Mouse (Mus musculus) CD4-positive, CD25-positive, alpha-beta regulatory T cell, adult 2 months (primary cell): ENCODE measurements around the gene Cxcl10.
"Not testable (repeated sequence)": the region's sequence is repeated elsewhere in the genome, so short reads cannot be mapped to it uniquely, and the experiment has no call there.

Source experiments
- DNase-seq: peaks from one replicate; pipeline ENCODE4 v3.0.0-alpha.2; 2012; ENCODE audit warnings: low read depth, low spot score

Gene Cxcl10

DNA sequence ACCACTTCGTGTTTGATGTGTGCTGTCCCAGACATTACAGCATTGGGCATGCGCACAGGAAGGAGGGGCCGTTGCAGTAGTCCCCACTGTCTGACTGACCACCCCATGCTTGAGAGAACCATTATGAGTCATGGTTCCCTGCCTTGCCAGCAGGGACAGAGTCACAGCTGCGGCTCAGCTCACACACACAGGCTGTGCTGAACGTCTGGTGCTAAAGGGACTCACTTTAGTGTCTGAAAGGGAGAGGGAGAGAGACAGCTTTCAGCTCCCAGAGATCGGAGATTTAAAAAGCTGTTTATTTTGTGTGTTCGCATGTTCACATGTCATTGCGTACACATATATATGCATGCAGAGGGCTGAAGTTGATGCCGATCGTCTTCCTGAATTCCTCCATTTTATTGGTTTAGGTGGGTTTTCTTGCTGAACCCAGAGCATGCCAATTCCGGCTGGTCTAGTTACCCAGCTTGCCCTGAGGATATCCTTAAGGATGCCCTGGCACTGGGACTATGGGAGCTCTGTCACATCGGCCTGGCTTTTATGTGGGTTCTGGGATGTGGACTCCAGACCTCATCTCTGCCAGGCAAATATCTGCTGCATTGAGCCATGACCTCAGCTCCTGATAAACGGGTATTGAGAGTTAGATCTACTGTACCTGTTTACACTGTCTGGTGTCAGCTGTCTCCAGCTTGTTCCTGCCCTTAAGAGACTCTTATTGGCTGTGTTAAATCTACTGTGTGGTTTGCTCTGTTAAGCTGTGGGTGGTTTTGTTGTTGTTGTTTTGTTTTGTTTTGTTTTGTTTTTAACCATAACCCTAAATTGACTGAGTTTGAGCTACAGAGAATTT, 20.7 kb upstream of the Cxcl10 start:
- no peak for DNase-seq

DNA sequence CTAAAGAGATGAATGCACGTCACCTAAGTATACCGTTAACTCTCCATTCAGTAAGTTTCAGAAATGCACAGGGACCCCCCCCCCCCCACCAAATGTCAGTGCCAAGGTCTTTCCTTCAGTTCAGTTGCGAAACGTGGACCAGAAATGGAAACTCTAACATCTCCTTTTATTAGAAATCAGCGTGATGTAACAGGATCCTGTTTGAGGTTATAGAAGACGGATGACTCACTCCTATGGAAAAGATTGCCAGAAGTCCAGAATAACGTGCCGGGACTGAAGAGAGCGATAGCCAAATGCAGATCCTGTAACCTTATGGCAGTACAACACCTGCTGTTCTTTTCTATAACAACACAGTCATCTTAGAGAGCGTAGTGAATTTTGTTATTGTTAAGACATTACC, 19.7 kb upstream of the Cxcl10 start:
- no peak for DNase-seq

DNA sequence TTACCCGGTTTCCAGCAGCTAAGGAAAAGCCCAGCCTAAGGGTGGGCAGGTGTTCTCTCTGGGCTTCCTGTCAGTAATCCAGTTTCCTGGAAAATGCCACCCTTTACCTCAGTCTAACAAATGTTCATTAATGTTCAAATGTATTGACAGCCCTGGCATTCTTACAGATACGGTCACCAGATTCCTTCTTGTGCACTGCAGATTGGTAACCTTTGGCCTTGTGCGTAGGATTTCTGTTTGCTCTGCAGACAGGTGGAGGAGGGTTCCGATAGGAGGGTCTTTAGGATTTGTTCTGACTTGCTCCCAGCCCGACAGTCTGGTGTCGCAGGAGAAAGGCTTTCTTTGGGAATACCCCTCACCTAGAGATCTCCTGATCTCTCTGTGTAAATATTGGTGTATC, 17.9 kb upstream of the Cxcl10 start:
- no peak for DNase-seq

DNA sequence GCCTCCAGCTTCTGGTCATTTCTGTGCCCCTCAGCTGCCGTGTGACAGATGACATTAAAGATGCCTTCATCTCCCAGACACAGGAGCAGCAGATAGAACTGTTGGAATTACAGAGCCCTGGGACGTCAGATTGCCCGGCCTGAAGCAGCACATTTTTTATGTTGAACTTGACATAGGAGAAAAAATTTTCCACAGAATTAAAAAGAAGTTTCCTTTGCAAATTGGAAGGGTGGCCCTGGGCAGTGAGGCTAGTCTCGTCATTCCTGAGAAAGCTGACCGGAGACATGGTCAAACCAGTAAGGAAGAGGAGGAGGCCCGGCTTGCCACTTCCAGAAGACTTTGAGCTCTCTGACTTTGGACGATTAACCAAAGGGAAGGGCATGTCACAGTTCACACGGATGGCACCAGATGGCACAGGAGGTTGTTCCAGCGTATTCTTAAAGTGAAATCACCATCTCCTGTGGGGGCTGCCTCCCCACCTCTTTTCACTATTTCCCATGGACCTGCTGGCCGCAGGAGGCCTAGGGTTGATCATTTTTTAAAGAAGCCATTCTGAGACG, 16.5 kb upstream of the Cxcl10 start:
- no peak for DNase-seq

DNA sequence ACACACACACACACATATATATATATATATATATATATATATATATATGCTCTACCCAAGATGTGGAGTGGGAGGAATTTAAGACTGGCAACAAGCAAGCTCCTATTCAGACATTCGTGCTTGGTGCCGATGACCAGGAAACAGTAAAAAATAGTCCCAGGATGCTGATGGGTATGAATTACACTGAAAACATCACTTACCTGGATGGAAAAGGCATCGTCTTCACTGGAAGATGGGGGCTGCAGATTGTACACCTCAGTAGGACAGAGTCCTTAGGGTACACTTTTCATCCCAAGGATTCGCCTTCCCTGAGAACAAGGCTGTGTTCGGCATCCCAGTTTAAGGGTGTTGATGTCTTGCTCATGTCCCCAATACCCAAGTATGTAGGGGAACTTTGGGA, 15.3 kb upstream of the Cxcl10 start:
- DNase-seq: no peak

DNA sequence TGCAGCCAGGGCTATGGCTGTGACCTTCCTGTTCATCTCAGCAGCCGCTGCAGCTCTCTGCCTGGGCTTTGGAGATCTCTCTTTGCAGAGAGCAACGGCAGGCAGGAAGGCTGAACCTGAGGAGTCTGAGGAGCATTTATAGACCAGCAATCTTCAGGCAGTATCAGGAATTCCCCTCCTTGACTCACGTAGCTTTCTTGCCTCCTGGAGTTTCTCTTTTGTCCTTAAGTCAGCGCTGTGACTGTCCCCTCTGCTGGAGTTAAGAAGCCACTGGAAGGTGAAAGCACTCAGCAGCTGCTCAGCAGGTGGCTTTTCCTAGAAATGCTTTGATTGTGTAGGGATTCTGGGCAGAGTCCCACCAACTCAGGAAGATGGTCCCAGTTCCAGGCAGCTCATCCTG, 14.5 kb upstream of the Cxcl10 start:
- DNase-seq: peak; percentile 28

DNA sequence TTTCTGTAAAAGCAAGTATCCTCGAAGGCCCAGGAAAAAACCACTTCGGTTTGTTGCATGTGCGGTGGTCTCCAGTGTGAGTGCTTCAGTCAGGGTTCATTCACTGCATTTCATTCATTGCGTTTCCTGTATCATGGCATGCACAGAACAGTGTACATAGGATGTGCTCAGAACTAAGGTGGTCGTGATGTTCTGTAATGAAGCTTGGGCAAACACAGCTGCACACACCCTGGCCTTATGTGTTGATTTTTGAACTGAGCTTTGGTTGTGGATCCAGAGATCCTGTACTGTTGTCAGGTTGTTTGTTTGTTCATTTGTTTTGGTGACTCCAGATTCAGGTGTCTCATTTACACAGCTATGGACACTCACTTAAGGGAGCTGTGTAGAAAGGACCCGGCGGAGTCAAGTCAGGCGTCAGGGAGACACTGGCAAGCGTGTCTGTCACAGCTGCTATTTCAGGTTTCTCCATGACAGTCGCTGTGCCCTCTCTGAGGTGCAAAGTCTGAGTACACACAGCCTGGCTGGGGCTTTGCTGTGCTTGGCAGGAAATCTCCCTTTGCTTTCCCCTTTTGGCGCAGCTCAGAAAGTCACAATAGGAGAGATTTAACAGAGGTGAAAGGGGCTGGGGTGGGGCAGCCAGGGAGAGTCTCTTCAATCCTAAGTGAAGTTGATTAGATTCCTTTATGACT, 10.2 kb upstream of the Cxcl10 start:
- no peak for DNase-seq

DNA sequence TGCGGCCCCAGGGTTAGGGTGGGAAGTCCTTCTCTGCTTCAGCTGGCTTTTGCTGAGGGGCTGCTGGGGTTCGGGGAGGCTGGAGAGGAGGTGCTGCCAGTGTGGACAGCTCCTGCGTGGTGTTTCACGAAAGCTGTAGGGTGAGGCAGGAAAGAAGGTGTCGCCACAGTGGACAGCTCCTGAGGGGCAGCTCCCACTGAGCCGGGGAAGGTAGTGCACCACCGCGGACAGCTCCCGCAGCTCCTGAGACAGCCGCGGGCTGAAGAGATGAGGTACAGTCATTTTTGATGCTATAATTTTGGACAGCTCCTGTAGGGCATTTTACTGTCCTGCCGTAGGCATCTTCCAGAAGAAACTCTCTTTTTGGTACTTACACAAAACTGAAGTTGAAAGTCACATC, 9.3 kb upstream of the Cxcl10 start:
- DNase-seq: no peak

DNA sequence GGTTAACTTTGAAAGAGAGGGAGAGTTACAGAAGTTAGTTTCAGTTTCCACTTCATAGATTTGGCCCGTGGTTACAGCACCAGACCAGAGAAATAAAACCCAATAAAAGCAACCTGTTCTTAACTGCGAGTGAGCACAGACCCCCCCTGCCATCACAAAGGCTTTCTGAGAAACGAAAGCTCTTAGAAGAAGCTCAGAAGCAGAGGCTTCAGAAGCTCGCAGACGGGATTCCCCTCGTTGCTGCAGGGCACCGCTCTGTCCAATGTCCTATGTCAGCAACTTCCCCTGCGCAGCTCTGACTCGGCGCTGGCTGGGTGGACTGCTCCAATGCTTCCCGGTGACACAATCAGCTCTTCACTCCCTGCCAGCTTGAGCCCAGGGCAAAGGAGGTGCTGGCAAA, 4.8 kb upstream of the Cxcl10 start:
- DNase-seq: peak; percentile 81

DNA sequence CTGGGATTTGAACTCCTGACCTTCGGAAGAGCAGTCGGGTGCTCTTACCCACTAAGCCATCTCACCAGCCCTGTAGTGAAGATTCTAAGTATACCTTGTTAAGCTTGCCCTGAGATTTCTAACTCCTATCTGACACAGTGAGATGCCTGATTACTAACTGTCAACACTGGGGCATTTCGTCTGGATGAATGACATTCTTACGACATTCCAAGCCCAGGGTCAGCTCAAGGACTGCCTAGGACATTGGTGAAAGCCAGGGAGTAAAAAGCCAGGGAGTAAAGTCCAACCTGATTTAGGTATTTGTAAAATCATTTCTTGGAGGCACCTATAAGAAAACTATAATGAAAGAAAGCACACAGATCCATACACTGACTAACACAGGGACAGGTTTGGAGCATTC, 4.0 kb upstream of the Cxcl10 start:
- DNase-seq: not testable (repeated sequence)

DNA sequence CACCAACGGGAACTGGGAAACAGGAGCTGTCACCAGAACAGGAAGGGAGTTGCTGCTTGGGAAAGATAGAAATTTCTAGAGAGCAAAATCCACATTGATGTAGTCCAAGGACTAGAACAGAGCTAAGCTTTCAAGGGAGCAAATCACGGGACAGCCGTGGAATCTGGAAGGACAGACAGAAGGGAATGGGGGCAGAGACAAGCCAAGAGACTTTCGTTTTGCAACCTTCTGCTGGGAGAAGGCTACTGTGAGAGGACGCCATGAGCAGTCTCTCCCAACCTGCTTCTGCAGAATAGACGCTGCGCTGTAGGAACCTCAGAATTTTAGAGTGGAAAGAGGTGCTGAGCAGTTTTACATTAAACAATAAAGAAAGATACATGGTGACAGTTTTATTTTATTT, 1.0 kb upstream of the Cxcl10 start:
- DNase-seq: no peak

DNA sequence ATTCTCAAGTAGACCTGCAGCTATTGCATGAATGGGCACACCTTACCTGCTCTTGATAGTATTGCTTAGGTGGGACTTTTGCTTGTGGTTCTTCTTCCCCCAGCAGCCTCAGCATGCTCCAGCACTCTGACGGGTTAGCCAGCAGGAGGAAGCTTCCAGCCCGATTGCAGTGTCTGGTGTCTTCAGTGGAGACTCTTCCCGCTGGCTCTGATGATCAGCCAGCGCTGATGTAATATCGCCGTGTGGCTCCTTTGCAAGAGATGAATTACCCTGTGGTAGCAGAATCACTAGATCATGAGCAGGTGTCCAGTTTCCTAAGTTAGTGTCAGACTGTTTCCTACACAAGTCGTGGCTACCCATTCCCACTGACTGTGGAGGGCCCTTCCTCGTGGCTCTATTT, 3.7 kb downstream of the Cxcl10 start:
- DNase-seq: no peak

DNA sequence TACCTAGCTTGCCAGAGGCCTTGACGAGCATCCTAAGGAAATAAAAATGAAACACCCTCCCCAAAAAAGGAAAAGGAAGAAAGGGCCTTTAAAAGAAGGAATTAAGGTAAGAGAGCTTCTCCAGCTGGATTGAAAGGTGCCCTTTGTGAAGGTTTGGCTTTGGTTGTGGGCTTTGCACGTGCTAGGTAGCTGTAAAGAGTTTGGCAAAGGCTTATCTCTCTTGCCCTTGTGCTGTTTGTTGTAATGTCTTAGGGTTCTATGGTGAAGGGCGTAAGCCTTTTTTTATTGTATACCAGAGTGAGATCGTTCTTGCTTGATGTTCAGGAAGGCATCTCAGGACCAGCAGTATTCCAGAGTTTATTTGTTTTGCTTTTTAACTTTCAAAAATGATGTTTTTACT, 8.1 kb downstream of the Cxcl10 start:
- no peak for DNase-seq

DNA sequence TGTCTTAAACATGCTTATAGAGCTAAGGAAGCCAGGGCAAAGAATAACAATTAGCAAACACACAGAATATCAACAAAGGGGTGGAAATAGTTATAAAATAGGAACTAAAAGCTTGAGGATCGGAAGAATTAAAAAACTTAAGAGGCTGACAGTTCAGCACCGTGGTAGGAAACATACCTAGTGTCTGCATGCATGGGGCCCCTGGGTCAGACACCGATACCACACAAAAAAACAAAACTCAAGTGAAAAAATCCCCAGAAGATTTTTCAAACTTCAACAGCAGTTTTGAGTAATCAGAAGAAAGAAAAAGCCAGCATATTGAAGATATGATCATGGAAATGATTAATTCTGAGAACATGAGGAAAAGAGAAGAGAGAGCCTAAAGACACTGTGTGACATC, 11.9 kb downstream of the Cxcl10 start:
- DNase-seq: no peak

DNA sequence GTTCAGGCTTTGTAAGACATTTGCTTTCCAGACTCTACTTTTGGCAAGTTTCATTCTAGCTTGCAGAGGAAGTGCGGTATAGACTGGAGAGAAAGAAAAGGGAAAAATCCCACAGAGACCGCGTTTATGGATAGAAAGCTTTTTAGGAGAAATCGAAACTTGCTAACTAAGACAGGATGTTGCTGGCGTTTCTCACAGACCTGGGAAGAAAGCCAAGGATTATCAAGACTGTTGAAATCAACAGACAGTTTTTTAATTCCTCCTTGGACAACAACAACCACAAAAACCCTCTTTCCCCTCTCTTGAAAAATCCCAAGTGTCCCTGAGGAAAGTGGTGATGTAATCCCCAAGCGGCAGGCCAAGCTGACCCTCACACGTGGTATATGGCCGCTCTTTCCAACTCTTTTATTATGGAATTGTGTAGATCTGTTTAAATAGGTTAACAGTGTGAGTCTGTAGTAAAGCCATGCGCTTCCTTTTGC, 16.3 kb downstream of the Cxcl10 start:
- no peak for DNase-seq

DNA sequence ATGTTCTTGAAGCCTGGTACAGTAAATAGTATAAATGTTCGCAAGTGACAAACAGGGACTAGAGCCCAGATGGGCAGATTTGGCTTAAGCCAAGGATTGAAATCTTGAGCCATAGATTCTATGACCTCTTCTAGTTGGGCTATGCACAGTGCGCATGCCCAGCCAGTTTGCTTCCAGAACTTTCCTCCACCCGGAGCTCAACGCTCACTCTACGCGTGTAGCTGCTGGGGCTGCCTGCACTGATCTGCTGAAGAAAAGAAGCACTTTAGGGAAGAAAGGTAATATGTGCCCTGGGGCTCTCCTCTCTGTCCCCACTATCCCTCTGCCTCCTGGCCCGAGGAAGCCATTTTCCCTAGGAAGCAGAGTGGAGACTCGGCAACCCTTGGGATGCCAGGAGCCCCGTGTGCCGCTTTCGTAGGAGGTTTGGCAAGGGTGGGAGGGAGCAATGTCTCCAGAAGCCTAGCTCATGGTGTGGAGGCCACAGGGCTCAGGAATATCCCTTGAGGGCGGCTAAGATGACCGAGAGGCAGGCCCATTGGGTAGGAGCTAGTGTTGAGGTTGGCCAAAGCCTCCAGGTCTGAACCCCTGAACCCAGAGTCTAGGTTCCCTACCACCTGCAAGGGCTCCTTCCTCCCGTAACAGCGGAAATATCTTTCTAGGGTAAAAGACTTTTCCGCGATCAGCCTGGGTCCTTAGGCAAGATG, 16.9 kb downstream of the Cxcl10 start, which contains the start of gene Art3:
TSS of gene Art3 (plus strand) at position 193 of the 704 bp plus-strand sequence.
- DNase-seq: no peak

DNA sequence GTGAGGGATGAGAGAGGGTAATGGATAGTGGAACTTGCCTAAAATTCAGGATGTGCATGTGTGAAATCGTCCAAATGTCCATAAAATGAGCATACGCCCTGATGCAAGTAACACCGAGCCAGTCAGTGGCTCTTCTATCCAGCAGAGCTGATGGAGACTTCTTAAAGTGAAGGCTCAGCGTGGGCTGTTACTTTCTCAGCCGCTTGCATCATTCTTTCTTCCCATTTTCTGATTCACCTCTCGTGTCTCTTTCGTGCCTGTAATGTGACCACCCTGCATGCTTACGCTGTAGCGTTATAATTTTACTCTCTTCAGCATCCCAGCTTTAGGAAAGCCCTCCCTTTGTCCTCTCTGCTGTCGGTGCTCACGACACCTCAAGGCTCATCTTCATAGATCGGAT, 17.6 kb downstream of the Cxcl10 start:
- DNase-seq: no peak

DNA sequence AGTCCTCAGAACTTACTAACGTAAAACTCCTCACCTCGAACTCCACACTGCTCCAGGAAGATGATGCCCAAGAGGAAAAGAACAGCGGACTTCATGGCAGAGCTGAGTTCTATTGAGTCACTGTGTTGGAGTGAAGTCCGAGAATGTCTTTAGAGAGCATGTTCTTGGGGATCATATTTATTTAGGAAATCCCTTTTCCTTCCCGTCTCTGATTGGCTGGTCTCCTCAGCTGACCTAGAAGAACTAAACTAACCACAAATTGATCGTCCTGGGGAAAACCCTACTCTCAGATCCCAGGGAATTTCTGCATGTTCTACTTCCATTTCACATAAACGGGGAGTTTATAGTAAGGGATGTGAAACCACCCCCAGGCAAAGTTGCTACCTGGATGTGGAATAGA, 20.8 kb downstream of the Cxcl10 start, which contains the start of gene Cxcl9:
TSS of gene Cxcl9 (minus strand) at position 151 of the 400 bp plus-strand sequence.
- no peak for DNase-seq

DNA sequence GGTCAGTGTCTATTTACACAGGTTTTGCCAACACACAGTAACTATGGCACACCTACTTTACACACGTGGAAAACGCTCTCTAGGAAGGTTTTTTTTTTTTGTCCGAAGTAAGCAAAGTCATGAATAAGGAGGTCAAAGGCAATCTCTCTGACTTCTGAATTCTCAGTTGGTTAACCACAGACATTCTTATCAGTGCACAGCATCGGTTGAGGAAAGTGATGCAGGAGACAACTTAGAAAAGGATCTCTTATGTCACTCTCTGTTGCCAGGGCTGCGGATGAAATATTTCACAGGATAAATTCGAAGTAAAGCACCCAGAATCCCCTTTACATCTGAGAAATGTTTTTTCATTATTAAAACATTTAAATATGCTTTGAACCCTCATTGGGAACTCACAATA, 21.3 kb downstream of the Cxcl10 start:
- DNase-seq: peak; percentile 32

DNA sequence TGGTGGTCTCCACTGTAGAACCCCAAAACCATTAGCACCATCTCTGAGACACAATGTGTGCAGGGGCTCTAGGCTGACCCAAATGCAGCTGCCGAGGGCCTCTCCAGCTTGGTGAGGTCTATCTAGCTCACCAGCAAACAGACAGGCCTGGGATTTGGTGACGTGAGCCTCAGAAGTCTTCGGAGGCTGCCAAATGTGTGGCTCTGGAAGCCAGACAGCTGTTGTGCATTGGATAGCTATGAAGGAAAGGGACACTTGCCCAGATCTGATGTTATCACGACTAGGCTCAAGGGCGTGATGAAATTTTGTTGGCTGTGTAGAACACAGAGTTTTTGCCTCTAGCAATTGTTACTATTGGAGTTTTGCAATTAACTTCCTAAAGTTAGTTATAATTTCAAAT, 25.4 kb downstream of the Cxcl10 start:
- DNase-seq: no peak

DNA sequence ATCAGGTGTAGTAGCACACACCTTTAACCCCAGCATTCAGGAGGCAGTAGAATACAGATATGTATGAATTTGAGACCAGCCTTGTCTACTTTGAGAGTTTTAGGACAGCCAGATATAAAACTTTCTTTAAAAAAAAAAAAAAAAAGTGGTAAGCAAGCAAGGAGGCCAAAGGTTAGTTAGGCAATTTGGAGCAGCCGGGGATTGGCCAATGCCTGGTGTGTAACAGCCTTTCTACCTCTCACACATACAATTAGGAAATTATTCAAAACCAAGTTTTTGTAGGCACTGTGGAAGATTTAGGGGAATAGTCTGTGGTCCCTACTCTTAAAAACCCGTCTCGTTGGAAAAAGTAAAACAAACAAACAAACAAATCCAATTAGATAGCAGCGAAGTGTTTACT, 26.1 kb downstream of the Cxcl10 start:
- no peak for DNase-seq
